ENCODE assay signal across 16 mouse cellular contexts in the genomic region with DNA sequence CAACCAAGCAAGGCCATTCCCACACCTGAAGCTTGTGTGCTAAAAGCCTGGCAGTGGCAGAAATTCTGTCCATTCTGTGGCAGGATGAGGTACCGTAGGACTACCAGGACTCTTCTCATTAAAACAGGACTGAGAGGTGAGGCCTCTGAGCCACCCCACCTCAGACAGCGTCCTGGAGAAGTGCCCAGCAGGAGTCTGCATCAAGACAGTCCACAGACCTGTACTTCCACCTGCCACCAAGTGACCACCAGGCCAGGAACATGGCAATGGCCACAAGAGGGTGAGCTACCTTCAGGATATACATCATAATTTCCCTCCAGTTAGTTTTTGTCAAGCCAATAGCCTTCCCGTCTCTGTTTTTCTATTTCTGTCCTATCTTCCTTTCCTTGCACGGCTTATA. TPM values are rescaled to one million over a fixed set of nuclear protein-coding genes. Genes with fewer than 3 reads are reported as not detected.
DNase-seq lines count a peak whose midpoint lies in the region; ATAC-seq and TF ChIP-seq lines count a peak whose summit lies in the region.
"Had no signal": no experiment of that assay in that cellular context is flagged by ENCODE, and none has a peak within 500 bp of the region (broad histone marks: within the 10 kb centered on the region; RNA-seq: fewer than 3 reads in every experiment).

No protein-coding gene starts in this region.

- no peak overlapping the region for H3K4me3 ChIP-seq in heart, embryonic 13.5 days
- H3K4me3 ChIP-seq in liver, postnatal 0 days (ENCODE audit: low read depth, low read length) = no peak overlapping the region
- no peak overlapping the region for H3K4me3 ChIP-seq in liver, embryonic 11.5 days (ENCODE audit: low read depth, low read length)
- H3K4me3 ChIP-seq in intestine, postnatal 0 days (ENCODE audit: low read depth, low read length) = no peak overlapping the region
- H3K4me3 ChIP-seq: erythroblast, embryonic 14.5 days; liver, embryonic 15.5 days; midbrain, embryonic 15.5 days; neural tube, embryonic 13.5 days; stomach, embryonic 15.5 days had no signal

- WGBS in heart, embryonic 13.5 days = 72% methylated on average over 4 of the region's 4 CpGs
- WGBS in liver, postnatal 0 days (ENCODE audit: insufficient replicate concordance) = 70% methylated on average over 4 of the region's 4 CpGs
- 88% methylated on average over 4 of the region's 4 CpGs for WGBS in liver, embryonic 11.5 days
- WGBS in intestine, postnatal 0 days = 64% methylated on average over 4 of the region's 4 CpGs

- peak overlapping the region; percentile 72 for H3K27ac ChIP-seq in heart, embryonic 13.5 days (replicated peaks)
- no peak overlapping the region for H3K27ac ChIP-seq in liver, postnatal 0 days (ENCODE audit: low read depth)
- no peak overlapping the region for H3K27ac ChIP-seq in liver, embryonic 11.5 days (ENCODE audit: low read depth, low read length)
- H3K27ac ChIP-seq in intestine, postnatal 0 days (ENCODE audit: low read depth, low read length) = peak overlapping the region; percentile 97
- H3K27ac ChIP-seq: liver, embryonic 15.5 days; midbrain, embryonic 15.5 days; neural tube, embryonic 13.5 days had no signal

- no peak for DNase-seq in cerebellum, postnatal 10 days
- DNase-seq in heart, postnatal 14 days = no peak
- DNase-seq in liver, postnatal 0 days = peak; percentile 10
- no peak for DNase-seq in liver, embryonic 11.5 days (ENCODE audit: low spot score)
- no peak for DNase-seq in left cerebral cortex, adult 9 months (ENCODE audit: low spot score in 2 of 2)
- DNase-seq: gastrocnemius, postnatal 14 days; thymus, postnatal 4 days had no signal

- no peaks in the 10 kb centered on the region for H3K9me3 ChIP-seq in heart, embryonic 13.5 days
- no peaks in the 10 kb centered on the region for H3K9me3 ChIP-seq in liver, postnatal 0 days (ENCODE audit: low read length)
- no peaks in the 10 kb centered on the region for H3K9me3 ChIP-seq in liver, embryonic 11.5 days (ENCODE audit: control insufficient read depth, low read length)
- H3K9me3 ChIP-seq in intestine, postnatal 0 days (ENCODE audit: control insufficient read depth) = no peaks in the 10 kb centered on the region
- H3K9me3 ChIP-seq: liver, embryonic 15.5 days; midbrain, embryonic 15.5 days; neural tube, embryonic 13.5 days; stomach, embryonic 15.5 days had no signal

- peaks cover 20% of the 10 kb centered on the region for H3K4me1 ChIP-seq in heart, embryonic 13.5 days
- H3K4me1 ChIP-seq in liver, postnatal 0 days (ENCODE audit: insufficient read depth) = no peaks in the 10 kb centered on the region
- H3K4me1 ChIP-seq in liver, embryonic 11.5 days (replicated peaks; ENCODE audit: control insufficient read depth, insufficient read depth, low read length) = no peaks in the 10 kb centered on the region
- peaks cover 3% of the 10 kb centered on the region; the same call in 1 of the 2 replicates for H3K4me1 ChIP-seq in intestine, postnatal 0 days (replicated peaks; ENCODE audit: control insufficient read depth, insufficient read depth, low read length)
- H3K4me1 ChIP-seq: liver, embryonic 15.5 days; midbrain, embryonic 15.5 days; neural tube, embryonic 13.5 days; stomach, embryonic 15.5 days had no signal

- no peak overlapping the region for H3K9ac ChIP-seq in heart, embryonic 13.5 days
- H3K9ac ChIP-seq in liver, postnatal 0 days (replicated peaks) = no peak overlapping the region
- no peak overlapping the region for H3K9ac ChIP-seq in liver, embryonic 11.5 days (ENCODE audit: low read depth, low read length)
- H3K9ac ChIP-seq in intestine, postnatal 0 days (ENCODE audit: low read depth, low read length) = peak overlapping the region; percentile 8; the same call in 1 of the 2 replicates
- H3K9ac ChIP-seq: liver, embryonic 15.5 days; midbrain, embryonic 15.5 days; neural tube, embryonic 13.5 days; stomach, embryonic 15.5 days had no signal

- H3K27me3 ChIP-seq in heart, embryonic 13.5 days (replicated peaks) = no peaks in the 10 kb centered on the region
- no peaks in the 10 kb centered on the region for H3K27me3 ChIP-seq in liver, postnatal 0 days (ENCODE audit: insufficient read depth, low read length)
- no peaks in the 10 kb centered on the region for H3K27me3 ChIP-seq in liver, embryonic 11.5 days (replicated peaks; ENCODE audit: control insufficient read depth, insufficient read depth, low read length)
- no peaks in the 10 kb centered on the region for H3K27me3 ChIP-seq in intestine, postnatal 0 days (replicated peaks; ENCODE audit: control insufficient read depth, insufficient read depth, low read length)
- H3K27me3 ChIP-seq: liver, embryonic 15.5 days; midbrain, embryonic 15.5 days; neural tube, embryonic 13.5 days; stomach, embryonic 15.5 days had no signal

- peaks cover 100% of the 10 kb centered on the region for H3K36me3 ChIP-seq in heart, embryonic 13.5 days
- no peaks in the 10 kb centered on the region; the same call in none of the 2 replicates for H3K36me3 ChIP-seq in liver, postnatal 0 days (replicated peaks; ENCODE audit: insufficient read depth, low read length)
- H3K36me3 ChIP-seq in liver, embryonic 11.5 days (ENCODE audit: control insufficient read depth, insufficient read depth, low read length) = peaks cover 24% of the 10 kb centered on the region; the same call in 1 of the 2 replicates
- peaks cover 72% of the 10 kb centered on the region for H3K36me3 ChIP-seq in intestine, postnatal 0 days (ENCODE audit: control insufficient read depth, insufficient read depth)
- H3K36me3 ChIP-seq: liver, embryonic 15.5 days had no signal

- intact Hi-C loops in heart, postnatal 14 days (cut with DNase I) = no loop called here

- H3K4me2 ChIP-seq in heart, embryonic 13.5 days = no peak overlapping the region
- no peak overlapping the region for H3K4me2 ChIP-seq in liver, postnatal 0 days (ENCODE audit: low read depth, low read length)
- H3K4me2 ChIP-seq in liver, embryonic 11.5 days = no peak overlapping the region
- peak overlapping the region; percentile 59 for H3K4me2 ChIP-seq in intestine, postnatal 0 days (replicated peaks; ENCODE audit: low read depth)
- H3K4me2 ChIP-seq: liver, embryonic 15.5 days; midbrain, embryonic 15.5 days; neural tube, embryonic 13.5 days; stomach, embryonic 15.5 days had no signal

- no peak for TF ChIP-seq CTCF in liver, postnatal 0 days (IDR thresholded peaks at IDR 0.05; ENCODE audit: low read depth)
- peak; percentile 42 for TF ChIP-seq CTCF in intestine, postnatal 0 days (IDR thresholded peaks at IDR 0.05; ENCODE audit: low read depth)

- no peak for TF ChIP-seq EP300 in liver, postnatal 0 days (IDR thresholded peaks at IDR 0.05; ENCODE audit: low read depth)

- ATAC-seq in cerebellum, adult (ENCODE audit: insufficient number of reproducible peaks, low FRiP score, low TSS enrichment) = peak; percentile 23; the same call in 1 of the 2 replicates
- ATAC-seq in heart, embryonic 13.5 days (ENCODE audit: extremely low read depth, insufficient number of reproducible peaks, low FRiP score, low TSS enrichment) = no peak
- no peak for ATAC-seq in liver, postnatal 0 days
- no peak for ATAC-seq in liver, embryonic 11.5 days (replicated peaks; ENCODE audit: low FRiP score)
- ATAC-seq in intestine, postnatal 0 days = 0 out of 2 replicates have a peak, but pooled peaks have one; percentile 1
- ATAC-seq: forebrain, embryonic 16.5 days; midbrain, embryonic 15.5 days had no signal

RNA-seq across cellular contexts. Expression of a gene that starts 16.8 kb away (rescaled TPM):
- 15.4 and 17.8 TPM in 2 replicates for polyA plus RNA-seq in heart, embryonic 13.5 days (2015; fragmentation: Nextera tagmentation; extraction: Ambion mirVana)
- 10 to 100 TPM; 24.9 to 26.5 TPM for total RNA-seq in heart, postnatal 14 days (2021)
- 1.9 and 2.2 TPM in 2 replicates for polyA plus RNA-seq in liver, postnatal 0 days (2015; fragmentation: Nextera tagmentation; extraction: Ambion mirVana)
- 7.8 and 10.1 TPM in 2 replicates for polyA plus RNA-seq in liver, embryonic 11.5 days (2014; fragmentation: Nextera tagmentation; extraction: Ambion mirVana)
- polyA plus RNA-seq in intestine, postnatal 0 days (2015; fragmentation: Nextera tagmentation; extraction: Ambion mirVana) = 20.0 and 20.1 TPM in 2 replicates

RNA-seq across cellular contexts. Expression of a gene that starts 33.5 kb away (rescaled TPM):
- 16.1 and 20.8 TPM in 2 replicates for polyA plus RNA-seq in heart, embryonic 13.5 days (2015; fragmentation: Nextera tagmentation; extraction: Ambion mirVana)
- total RNA-seq in heart, postnatal 14 days (2021) = 10 to 100 TPM; 13.8 to 16.4 TPM
- polyA plus RNA-seq in liver, postnatal 0 days (2015; fragmentation: Nextera tagmentation; extraction: Ambion mirVana) = 4.9 TPM in 2 replicates
- polyA plus RNA-seq in liver, embryonic 11.5 days (2014; fragmentation: Nextera tagmentation; extraction: Ambion mirVana) = 5.3 and 6.9 TPM in 2 replicates
- polyA plus RNA-seq in intestine, postnatal 0 days (2015; fragmentation: Nextera tagmentation; extraction: Ambion mirVana) = 18.9 and 19.3 TPM in 2 replicates

RNA-seq across cellular contexts. Expression of a gene that starts 35.9 kb away (rescaled TPM):
- polyA plus RNA-seq in heart, embryonic 13.5 days (2015; fragmentation: Nextera tagmentation; extraction: Ambion mirVana) = 0.22 and 0.27 TPM in 2 replicates
- under 1 TPM; 0.43 to 0.51 TPM for total RNA-seq in heart, postnatal 14 days (2021)
- polyA plus RNA-seq in liver, postnatal 0 days (2015; fragmentation: Nextera tagmentation; extraction: Ambion mirVana) = 0.01 and 0.06 TPM in 2 replicates
- 0.05 and 0.16 TPM in 2 replicates for polyA plus RNA-seq in liver, embryonic 11.5 days (2014; fragmentation: Nextera tagmentation; extraction: Ambion mirVana)
- polyA plus RNA-seq in intestine, postnatal 0 days (2015; fragmentation: Nextera tagmentation; extraction: Ambion mirVana) = 0.61 and 0.74 TPM in 2 replicates
- polyA plus RNA-seq: erythroblast, embryonic 14.5 days had no signal

Comparison
In these comparisons a context has a peak if more than half of its experiments do, and no peak if none do; other contexts are left out.
1. ATAC-seq: peak in cerebellum, adult (single experiment) and intestine, postnatal 0 days (single experiment); none in heart, embryonic 13.5 days (single experiment), liver, postnatal 0 days (single experiment) and liver, embryonic 11.5 days (single experiment).
2. H3K27ac ChIP-seq: peak in heart, embryonic 13.5 days (single experiment) and intestine, postnatal 0 days (single experiment); none in liver, postnatal 0 days (single experiment) and liver, embryonic 11.5 days (single experiment).